Mouse (Mus musculus) cerebellum, adult 9-10 months (tissue): ENCODE measurements around the gene Plxnd1.

ENCODE experiments used
- DNase-seq: peaks from one replicate; pipeline ENCODE4 v3.0.0; 2022

Plxnd1 gene

DNA sequence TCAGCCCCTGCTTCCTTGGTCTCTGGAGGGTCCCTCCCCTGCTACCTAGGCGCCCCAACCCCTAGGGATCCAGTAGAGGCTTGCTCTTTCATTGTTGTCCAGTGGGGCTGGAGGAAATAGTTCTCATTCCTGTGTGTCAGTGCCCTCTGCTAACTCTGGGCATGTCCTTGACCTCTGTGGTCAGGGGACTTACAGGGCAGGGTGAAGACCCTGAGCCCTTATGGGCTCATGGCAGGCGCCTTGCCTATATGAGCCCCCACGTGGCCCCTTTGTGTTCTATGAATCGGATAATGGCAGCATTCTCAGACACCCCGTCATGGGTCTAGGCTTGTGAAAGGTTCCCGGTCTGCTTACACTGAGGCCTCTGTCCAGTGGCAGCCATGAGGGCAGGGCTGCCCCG, 4.0 kb upstream of the Plxnd1 start:
- DNase-seq: no peak

DNA sequence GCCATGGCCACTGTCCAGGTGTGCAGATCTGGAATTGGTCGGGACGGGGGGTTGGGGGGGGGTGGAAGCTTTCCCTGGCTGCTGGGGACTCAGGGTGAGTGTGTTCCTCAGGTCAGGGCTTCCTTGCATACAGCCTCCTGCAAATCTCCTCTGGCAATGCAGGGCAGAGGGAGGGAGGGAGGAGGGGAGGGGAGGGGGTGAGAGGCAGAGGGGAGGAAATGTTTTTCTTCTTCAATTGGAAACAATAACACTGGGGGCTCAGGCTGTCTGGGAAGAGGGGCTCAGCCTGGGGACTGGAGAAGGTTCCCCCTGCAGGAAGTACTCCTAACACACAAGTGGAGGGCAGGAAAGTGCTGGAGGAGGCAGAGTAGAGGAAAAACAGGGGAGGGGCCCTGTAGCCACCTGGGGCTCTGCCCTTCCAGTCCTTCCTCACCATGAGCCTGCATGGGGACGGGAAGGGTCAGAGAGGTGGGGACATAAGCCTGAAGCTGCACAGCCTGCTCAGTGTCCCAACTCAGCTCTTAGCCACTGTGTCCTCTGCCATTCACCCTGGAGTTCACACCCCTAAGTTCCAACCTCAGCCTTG, 3.0 kb upstream of the Plxnd1 start:
- DNase-seq: no peak

DNA sequence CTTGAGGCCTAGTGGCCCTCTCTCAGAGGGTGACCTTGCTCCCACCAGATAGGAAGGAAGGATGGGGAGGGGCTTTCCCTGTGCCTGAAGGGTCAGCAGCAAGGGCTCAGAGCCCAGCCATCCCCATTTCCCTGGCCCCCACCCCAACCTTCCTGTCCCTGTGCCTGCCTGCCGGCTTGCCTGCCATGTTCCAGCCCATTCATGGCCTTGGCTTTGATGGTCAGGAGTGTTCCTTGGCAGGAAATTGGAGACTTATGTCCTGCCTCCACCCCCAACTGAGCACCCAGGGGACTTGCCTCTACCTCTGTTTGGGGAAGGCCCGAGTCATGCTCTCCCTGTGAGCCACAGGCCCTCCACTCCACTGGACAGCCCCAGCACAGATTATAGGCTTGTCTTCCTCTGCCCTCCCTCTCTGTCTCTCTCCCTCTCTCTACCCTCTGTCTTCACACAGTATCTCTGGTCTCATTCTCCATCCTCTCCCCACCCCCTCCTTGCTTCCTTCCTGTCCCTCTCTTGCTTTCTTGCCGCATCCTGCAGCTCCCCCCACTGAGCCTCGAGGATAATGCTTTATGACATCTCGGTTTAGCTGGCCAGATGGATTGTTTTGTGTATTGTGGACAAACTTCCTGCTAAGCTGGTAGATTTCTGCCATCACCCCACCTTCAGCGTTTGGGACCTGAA, 1.5 kb upstream of the Plxnd1 start:
- DNase-seq: no peak

DNA sequence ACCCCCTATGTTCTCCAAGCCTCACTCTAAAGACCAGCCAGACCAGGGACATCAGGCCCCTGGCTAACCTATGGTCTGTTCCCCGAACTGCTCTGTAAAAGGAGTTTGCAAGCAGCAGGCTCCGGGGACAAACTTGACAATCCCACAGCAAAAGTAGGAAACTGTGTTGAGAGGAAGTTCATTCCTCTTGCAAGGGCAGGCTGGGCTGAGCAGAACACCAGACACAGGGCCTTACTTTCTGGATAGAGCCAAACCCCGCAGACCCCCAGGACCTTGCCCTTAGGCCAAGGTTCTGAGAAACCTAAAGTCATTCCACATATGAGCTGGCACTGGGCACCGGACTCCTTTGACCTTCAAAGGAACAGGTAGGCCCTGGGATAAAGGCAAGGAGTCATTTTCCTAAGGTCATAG, 731 bp upstream of the Plxnd1 start:
- DNase-seq: peak; percentile 48

DNA sequence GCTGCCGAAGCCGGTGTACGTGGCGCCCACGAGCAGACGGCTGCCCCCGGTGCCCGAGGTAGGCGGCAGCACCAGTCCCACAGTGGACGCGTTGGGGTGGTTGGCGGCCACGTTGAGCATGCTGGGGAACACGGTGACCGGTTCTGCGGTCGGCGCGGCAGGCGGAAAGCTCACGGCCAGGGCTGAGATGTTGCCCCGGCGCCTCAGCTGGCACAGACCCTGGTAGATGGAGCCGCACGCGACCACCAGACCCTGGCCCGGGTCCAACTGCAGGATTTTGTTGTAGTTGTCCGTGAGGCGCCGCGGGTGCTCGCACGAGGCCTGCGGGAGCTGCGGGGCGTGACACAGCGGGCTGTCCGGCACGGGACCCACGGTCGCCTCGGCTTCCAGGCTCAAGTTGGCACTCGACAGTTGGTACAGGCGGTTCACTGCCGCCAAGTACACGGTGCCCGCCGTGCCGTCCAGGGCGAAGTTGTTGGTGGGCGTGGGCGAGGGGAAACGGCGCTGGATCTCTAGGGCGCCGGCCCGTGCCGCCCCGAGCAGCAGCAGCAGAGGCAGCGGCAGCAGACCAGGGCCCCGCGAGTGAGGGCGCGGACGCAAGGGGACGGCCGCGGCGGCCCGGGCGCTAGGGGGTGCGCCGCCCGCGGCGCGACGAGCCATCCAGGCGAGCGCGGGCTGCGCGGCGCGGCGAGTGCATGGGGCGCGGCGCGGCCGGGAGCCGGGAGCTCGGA, 494 bp downstream of the Plxnd1 start:
- DNase-seq: peak; percentile 51

DNA sequence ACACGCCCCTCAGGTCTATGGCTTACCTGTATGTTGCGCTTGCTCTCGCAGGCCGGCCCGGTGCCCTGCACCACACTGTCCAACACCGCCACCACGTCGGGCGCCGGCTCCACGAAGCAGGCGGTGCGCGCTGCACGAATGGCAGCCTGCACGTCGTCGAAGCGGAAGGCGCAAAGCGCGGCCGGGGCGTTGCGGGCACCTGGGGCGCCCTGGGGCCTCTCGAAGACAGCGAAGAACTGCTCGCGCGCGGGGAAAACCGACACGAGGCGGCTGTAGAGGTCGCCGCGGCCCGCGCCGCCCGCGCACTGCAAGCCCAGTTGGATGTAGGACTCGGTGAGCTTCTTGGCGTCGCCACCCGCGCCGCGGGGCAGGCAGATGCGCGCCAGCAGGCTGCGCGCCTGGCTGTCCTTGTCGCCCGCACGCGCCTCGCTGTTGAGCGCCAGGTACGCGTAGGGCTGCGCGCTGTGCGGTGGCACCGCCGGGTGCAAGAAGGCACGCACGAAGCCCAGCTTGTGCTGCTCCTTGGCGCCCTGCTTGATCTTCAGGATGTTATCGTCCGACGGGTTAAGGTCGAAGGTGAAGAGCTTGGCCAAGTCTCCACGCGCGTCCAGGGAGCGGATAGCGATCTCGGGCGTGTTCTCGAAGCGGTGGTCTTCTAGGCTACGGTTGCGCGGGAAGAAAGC, 1.2 kb downstream of the Plxnd1 start:
- DNase-seq: peak; percentile 45

DNA sequence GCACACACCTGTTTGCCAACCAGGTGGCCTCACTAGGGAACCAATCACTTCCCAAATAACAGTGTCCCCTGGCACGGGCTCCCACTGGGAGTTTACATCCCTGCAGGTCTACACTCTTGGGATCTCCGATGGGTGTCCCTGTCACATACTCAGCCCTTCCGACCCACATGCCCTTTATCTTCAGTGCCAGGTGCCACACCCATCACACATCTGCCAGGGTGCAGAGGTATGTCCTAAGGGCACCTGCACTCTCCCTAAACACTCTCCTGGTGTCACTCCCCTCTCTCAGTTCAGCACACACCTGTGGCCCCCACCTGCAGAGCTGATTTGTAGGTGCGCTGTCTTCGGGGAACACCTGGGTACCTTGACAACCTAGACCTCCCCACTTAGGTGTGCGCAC, 1.8 kb downstream of the Plxnd1 start:
- peak; percentile 43 for DNase-seq

DNA sequence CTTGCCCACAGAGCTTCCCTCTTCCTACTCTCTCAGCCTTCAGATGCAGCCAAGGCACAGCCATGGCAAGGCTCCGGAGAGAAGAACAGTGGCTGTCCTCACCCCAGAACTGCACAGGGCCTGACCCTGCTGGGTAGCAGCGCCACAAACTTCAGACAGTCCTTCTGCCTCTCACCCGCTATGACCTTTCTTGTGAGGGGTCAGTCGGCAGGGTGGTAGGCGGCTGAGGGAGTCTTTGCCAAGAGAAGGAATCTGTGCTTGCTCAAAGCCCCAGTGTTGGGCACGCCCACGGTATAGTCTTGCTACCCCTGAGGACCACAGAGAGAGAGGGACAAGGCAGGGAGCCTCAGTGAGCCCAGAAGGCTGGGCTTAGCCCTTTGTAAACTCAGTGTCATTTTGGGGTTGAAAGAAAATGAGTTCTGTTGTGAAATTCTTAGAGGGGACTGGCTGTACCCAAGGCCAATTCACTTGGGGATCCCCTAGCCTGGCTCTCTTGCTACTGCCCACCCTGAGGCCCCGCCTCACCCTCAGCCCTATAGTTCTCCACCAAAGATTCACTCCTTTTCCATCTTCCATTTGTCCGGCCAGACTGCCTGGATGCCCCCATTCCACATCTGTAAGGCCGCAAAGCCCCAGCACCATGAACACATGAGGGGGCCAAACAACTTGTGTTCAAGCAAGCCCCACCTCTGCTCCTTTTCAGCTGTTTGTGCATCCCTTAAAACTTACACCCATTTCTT, 2.8 kb downstream of the Plxnd1 start:
- DNase-seq: no peak

DNA sequence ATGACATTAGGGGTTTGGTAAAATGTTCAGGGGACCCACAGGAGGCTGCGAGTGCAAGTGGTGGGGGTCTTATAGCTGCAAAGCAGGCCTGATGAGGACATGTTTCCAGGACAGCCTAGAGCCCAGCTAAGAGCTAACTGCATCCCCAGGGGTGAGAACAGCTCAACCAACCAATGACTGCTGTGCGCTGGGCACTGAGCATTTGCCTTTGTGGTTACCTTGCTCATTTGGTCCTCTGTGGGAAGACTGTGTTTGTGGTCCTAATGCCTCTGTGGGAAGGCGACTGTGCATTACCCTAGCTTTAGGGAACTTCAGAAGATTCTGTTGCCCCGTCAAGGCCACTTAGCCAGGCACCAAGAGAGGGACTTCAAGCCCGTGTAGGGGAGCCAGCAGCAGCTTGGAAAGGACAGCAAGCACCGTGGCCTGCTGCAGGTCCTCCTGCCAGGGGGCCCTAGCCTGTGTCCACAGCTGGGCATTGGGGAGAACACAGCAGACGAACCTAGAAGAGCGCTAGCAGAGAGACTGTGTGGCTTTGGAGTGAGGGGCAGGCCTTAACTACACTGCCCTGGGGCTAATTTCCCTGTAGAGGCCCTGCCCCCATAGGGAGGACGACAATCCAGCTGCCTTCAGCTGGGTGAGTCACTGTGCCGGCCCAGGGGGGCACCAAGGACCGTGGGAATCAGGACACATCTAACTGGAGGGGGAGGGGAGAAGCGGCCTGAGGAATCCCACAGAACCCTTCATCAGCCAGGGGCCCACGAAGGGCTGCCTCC, 3.5 kb downstream of the Plxnd1 start:
- DNase-seq: no peak

DNA sequence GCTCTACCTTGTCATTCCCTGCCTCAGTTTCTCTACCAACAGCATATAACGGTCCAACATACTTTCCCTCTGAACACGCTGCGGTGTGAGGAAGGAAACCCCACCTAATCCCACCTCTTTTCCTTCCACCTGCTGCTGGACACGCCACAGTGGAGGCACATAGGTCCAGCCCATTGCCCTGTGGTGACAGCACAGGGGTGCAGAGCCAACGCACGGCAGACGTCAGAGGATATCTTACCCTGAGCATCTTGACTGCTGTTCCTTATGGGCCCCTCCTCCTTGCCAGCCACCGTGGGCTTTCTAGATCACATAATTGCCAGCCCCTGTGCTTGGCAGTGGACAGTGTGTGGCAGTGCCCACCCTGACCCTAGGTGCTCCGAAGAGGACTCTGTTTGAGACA, 4.3 kb downstream of the Plxnd1 start:
- DNase-seq: no peak

DNA sequence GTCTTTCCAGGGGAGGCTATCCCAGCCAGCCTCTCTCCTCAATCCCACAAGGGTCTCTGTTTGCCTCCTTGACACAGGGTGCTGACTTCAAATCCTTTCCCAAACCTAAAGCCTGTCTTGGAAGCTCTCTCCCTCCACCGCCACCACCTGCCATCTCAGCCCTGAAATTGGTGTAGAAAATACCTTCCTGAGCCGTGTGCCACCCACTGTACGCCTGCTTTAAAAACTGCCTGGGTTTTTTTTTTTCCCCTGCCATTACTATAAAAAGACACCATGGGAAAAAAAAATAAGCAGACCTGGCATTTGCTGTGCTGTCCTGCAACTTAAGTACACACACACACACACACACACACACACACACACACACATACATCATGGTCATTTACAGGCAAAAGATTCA, 4.7 kb downstream of the Plxnd1 start:
- no peak for DNase-seq

DNA sequence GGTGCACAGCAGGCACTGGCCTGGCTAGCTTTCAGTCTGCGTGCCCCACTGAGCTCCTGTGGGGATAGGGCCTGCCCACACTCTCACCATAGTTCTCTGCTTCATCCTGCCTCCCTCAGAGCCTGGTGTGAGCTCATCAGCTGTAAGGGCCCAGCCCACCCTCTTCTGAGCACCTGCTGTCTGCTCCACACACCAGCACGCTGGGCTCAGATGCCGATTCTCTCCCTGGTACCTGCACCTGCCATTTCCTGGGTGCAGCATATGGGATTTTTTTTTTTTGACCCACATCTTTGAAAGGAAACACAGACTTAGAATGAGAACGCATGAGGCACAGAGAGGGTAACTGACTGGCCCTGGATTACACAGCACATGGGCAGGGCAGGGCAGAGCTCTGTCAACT, 5.2 kb downstream of the Plxnd1 start:
- no peak for DNase-seq

DNA sequence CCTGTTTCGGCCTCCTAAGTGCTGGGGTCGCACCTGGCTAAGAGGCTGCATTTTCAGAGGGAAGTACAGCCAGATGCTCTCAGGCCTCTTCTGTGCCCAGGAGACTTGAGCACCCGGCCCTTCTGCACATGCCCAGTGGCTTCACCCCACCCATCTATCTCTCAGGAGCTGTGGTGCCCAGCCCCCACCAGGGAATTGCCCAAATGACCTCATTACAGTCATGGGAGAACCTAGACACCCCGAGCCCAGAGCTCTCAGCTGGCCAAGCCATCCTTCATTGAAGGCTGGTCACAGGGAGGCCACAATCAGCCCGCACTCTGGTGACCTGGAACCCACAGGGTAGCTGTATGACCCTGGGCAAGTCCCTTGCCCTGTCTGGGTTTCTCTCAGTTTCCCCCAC, 5.8 kb downstream of the Plxnd1 start:
- DNase-seq: no peak

DNA sequence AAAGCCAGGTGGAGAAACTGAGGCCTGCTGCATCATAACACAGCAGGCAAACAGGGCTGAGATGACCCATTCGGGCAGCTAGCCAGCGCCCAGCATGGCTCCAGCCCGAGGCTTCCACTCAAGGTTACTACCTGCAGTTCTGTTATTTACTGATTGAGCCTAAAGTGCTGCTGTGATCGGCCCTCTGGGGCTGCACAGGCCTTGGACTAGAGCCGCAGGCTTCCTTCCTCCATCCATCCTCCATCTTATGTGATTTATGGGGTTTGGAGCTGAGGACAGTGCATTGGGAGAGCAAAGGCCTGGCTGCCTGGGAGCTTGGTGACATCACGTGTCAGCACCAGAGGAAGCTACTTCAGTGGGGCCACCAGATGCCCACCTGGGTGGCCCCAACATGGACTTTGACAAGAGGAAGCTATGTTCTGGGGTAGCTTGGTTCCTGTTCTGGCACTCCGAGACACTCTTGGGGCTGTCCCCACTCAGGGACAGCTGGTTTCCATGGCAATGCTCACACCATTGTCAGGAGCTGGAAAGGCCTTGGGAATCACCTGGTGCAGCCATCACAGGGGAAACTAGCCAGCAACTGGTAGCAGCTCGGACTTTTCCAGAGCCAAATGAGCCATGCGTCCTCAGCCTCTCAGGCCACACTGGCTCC, 7.6 kb downstream of the Plxnd1 start:
- peak; percentile 46 for DNase-seq

DNA sequence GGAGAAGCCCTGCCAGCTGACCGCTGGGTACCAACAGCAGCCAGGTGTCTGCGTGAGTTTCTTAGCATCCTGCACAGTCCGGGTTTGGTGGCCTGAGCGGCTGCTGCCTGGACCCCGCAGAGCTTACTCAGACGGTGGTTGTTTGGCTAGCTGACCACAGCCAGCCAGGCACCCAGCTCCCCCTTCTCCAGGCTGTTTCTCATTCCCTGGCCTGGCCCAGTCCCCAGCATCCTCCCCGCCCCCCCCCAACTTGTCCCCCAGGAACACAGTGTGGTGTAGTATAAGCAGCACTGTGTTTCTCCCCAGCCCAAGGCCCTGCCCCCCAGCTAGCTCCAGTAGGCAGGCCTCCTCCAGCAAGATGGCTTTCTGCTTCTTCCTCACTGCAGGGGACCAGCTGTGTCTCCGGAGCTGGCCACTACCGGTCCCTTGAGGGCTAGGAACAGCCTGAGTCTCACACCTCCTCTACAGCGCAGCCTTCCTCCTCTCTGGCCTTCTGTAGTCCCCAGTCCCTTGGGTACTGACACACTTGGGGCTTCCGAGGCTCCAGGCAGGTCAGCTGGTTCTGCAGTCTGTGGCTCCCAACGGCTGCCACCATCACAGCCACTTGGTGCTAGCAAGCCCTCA, 8.2 kb downstream of the Plxnd1 start:
- no peak for DNase-seq

DNA sequence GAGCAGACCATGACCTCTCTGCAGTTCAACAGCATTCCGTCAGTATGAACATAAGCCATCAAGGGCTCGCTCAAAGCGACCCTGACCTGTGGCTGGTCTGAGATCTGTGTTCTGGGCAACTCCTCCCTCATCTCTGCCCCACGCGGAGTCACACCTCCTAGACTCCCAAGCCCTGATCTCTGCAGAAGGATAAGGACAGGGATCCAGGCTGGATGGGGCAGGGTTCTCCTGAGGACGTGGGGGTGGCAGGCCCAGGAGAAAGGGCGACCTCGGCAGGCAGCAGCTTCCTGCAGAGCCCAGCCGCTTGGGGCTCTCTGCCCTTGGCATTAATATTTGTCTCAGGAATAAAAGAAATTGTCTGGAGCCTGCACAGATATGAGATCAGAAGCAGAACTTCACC, 9.2 kb downstream of the Plxnd1 start:
- DNase-seq: no peak

DNA sequence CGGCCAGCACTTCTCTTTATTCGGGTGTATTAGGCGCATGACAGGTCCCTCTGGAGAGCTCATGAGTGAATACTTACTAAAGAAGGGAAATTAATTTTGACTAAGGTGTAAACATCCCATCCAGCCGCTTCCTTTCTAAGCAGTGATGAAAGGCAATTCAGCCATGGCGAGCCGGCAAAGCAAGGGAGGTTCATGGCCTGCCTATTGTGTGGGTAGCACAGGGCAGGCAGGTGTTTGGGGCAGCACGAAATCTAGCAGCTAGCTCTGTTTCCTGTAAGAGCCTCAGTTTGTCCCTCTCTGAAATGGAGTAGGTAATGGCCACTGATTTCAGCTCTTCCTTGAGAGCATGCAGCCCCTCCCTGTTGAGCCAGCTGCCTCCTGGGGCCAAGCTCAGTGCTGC, 10.2 kb downstream of the Plxnd1 start:
- DNase-seq: no peak

DNA sequence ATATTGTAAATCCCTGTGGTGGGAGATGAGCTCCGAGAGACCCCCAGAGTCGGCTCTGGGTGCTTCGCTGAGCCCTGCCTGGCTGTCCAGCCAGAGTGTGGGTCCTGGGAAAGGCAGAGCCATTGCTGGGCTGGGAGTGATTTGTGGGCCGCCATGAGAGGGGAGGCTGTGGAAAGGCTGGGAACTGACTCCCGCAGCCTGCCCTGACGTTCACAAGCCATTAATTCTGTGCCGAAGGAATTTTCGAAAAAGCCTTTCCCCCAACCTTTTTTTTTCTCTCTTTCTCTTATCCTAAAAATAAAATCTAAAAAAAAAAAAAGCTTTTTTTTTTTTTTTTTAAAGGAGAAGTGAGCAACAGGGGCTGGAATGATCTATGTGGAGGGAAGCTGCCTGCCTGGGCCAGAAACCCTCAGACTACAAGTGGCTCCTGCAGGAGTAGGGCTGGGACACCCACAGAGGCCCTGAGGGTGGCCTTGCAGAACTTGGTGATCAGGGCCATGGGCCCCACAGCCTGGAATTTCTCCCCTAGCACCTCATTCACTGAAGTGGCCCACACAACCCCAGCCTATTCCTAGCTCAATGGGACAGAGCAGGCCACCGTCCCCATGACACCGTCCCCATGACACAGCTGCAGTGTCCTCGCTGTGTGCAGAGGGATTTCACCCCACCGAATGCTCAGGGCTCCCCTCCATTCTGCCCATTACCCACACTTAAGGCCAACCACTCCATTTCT, 11.3 kb downstream of the Plxnd1 start:
- no peak for DNase-seq

DNA sequence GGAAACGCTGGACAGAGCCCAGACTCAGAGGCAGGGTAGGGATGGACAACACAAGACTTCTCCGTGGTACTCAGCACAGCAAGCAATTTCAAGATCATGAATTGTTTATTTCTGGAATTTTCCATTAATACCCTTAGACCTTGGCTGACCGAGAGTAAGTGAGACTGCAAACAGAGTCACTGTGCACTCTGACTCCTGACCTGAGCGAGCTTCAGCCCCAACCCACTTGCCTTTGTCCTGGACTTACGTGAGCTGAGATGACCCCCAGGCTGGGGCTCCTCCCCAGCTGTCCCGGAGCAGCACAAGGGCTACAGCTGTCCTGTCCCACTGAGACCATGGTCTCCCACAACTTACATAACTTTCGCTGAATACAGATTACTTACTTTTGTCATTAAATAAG, 11.9 kb downstream of the Plxnd1 start:
- DNase-seq: no peak

DNA sequence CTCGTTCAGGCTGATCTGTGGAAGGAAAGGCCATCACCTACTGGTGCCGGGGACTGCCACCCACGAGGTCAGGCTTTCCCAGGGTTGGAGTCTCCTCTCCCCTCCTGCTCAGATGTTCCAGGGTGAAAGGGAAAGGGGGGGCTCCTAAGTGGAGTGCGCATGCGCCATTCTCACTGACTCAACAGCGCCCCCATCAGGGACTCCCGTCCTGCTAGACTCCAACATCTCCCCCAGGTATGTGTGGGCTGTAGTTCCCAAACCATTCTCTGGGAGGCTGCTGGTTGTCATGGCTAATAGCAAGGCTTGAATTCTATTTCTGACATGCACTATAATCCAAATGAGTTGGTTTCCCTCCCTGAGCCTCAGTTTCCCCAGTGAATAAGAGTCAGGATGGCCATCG, 16.2 kb downstream of the Plxnd1 start:
- DNase-seq: no peak

DNA sequence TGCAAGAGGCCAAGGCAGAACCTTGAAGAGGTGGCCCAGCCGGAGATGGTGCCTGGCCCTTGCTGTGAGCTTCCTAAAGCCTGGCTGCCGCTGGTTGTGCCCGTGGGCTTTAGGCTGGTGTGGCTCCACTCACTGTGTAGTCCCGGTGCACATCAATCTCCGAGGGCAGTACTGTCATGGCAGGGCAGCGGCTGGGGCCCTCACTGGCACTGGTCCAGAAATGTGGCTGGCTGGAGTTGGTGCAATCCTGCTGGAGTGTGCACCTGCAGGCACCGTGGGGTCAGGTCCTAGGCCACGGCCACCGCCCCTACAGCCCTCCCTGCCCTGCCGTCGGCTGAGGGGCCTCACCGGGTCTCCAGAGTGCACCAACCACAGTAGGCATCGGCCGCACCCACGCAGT, 17.0 kb downstream of the Plxnd1 start:
- DNase-seq: no peak
